Mouse (Mus musculus) CD4-positive, CD25-positive, alpha-beta regulatory T cell, adult 9 weeks (primary cell): ENCODE results near the gene Rprd1b. TPM values are rescaled to one million over a fixed set of nuclear protein-coding genes. Genes with fewer than 3 reads are reported as not detected.

Experiments
- polyA plus RNA-seq: library from polyadenylated mRNA; unstranded; fragments of 100-300 nt; shearing (Covaris generic); gene quantifications from one replicate; pipeline ENCODE4 v1.2.1, GENCODE M21; 2017

The Rprd1b gene
- polyA plus RNA-seq, result 44.1 TPM

DNA sequence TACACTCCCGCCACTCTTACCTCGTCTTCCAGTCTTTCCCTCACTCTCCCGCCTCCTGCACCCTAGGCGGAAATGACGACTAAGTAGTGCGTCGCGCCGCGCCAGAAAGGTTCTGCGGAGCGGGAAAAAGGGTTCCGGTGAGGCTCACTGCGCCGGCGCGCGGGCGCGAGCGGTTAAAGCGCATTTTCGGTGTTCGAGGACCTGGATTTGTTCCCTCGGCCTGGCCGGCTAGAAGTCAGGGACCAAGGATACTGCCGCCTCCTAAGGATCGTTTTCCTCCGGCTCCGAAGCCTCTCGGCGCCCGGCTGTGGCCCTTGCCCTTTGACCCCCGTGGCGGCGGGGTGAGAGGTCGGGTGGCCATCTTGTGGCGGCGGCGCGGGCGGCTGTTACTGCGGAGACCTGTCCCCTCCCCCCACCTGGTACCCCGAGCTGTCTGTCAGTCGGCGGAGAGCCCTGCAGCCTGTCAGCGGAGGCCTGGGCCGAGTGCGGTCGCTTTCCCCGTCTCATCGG, at the start of gene Rprd1b, which contains the start of gene Tti1:
Gene Rprd1b (plus strand): TSS at position 144 of the 510 bp plus-strand sequence.
Gene Tti1 (minus strand): TSS at position 80 of the 510 bp plus-strand sequence.

DNA sequence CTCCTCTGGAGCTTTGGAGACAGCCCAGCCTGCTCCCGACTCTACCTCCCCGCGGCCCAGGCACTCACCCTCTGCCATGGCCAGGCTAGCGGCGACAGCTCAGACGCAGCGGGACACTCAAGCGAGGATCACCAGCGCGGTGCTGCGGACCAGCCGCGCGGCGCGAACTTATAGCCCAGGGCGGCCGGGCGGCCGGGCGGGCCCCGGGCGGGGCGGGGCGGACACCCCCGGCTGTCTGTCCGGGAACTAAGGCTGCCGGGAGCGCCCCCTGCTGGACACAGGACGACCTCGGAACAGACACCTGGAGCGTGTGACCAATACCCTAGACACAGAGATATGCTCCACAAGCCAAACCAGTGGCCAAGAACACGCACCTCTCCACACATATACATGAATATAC, 117.9 kb downstream of the Rprd1b start, which contains the start of gene Tgm2:
Gene Tgm2 (minus strand): TSS at position 214 of the 400 bp plus-strand sequence.

Other genes starting within 250 kb of the Rprd1b start
- gene Vstm2l, start 113.8 kb upstream of the Rprd1b start, polyA plus RNA-seq, result not detected
- 30.0 TPM for gene Tti1, start 64 bp upstream of the Rprd1b start, polyA plus RNA-seq
- 6.4 TPM for gene Tgm2, start 117.9 kb downstream of the Rprd1b start, polyA plus RNA-seq
- not detected for gene D630003M21Rik, start 200.7 kb downstream of the Rprd1b start, polyA plus RNA-seq
- not detected for gene Bpi, start 229.6 kb downstream of the Rprd1b start, polyA plus RNA-seq